Mouse (Mus musculus) small intestine, adult 2 months (tissue): ENCODE data around the gene Sall4.

Experiments used
- CTCF ChIP-seq: fragments of 200-500 bp; IDR thresholded peaks from 2 replicates; pipeline ENCODE4 v1.5.1; 2012; ENCODE audit warnings: low read depth, mild to moderate bottlenecking, control low read depth, inconsistent platforms, low read length, moderate library complexity, mixed read lengths; ENCODE audit not compliant: insufficient replicate concordance, insufficient read length; ENCODE audit errors: extremely low read depth
- POLR2A ChIP-seq: fragments of 200-500 bp; IDR thresholded peaks from 2 replicates; pipeline ENCODE4 v1.6.1; 2012; ENCODE audit warnings: low read depth, mild to moderate bottlenecking, control low read depth, inconsistent platforms, low read length, moderate library complexity

- no peak for TF ChIP-seq CTCF
- TF ChIP-seq POLR2A = no peak
Observed at GRCm38 (mm10) chr2:168707766-168708165, 60.0 kb downstream of the Sall4 start.
